Mouse (Mus musculus): ENCODE results near the gene Cyp4v3.

GRCm38 (mm10) chr8:45255040-45255439, 78.0 kb downstream of the Cyp4v3 start:
- TF ChIP-seq CTCF (IDR thresholded peaks at IDR 0.05; ENCODE audit: low read depth, low read length) (no peak), TAL1 (conservative IDR thresholded peaks at IDR 0.05; ENCODE audit: low read depth, low read length) (no peak), GATA1 (IDR thresholded peaks at IDR 0.05; ENCODE audit: borderline replicate concordance, low read length) (no peak)

Measured in G1E (cell line).